Mouse (Mus musculus) heart, adult 18-20 months (tissue): Measurements from ENCODE around the gene Nanp. TPM values are rescaled to one million over a fixed set of nuclear protein-coding genes. Genes with fewer than 3 reads are reported as not detected.

Experiments
- DNase-seq, 2 experiments: peaks; one replicate each; pipeline ENCODE4 v3.0.0; 2021 to 2022; ENCODE audit warnings: mixed read lengths in 1 of 2
- total RNA-seq, 2 experiments: library from RNA; stranded (reverse); gene quantifications; 2 replicates each; pipeline ENCODE4 v1.2.3; 2021

Nanp gene
- total RNA-seq, 2 experiments from 2014 or later, result 0.69 to 1.8 TPM

DNA sequence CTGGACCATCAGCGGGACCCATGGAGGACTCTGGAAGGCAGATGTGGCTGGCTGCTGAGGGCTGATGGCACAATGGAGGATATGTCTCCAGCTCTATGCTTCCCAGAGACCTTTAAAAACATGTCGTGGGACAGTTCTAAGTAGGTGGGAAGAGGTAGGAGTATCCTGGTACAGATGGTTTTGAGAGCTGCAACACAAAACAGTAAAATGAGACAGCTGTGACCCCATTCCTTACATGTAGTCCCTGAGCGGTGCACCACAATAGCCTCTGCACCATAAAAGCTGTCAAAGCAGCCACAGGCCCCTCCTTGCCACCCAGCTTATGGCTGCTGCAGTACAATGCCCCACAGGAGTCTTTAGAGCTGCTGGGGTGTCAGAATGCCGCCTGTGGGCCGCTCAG lies 41.6 kb downstream of the Nanp start:
- no peak for DNase-seq

GRCm38 (mm10) chr2:150995324-150995723 lies 43.9 kb downstream of the Nanp start:
- DNase-seq, result no peak

DNA sequence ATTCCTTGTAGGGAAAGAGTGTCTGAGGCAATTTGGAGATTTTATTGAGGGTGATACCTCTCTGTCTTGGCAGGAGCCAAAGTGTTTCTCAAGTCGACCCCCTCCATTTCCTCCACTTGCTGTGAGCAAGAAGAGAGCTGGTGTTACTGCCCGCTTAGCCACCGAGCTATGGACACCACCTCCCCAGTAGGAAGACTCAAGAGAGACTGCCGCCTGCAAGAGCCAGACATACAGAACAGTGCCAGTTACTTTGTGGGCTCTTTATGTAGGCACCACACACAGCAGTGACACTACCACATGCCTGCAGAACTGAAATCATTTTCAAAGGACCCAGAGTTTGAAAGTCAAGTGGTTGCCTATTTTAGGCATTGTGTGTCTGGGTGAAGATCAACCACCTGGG lies 48.1 kb downstream of the Nanp start:
- DNase-seq, result no peak

DNA sequence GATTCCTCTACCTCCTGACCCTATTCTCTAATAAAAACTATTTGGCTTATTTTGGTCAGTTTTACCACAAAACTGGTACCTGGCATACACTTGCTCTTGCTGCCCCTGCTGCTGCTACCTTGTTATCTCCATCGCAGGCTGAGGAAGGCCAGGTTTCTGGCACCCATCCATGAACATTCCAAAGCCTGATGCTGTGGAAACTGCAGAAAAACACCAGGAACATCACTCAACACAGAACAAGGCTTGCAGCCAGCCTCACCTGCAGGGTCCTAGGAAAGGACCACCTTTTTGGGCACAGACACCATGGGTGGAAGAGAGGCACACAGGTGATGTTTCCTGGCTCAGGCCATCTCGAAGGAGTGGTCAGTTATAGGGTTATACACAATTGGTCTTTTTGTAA lies 48.7 kb downstream of the Nanp start:
- DNase-seq, result no peak

GRCm38 (mm10) chr2:150985359-150985758 lies 53.8 kb downstream of the Nanp start:
- no peak for DNase-seq

DNA sequence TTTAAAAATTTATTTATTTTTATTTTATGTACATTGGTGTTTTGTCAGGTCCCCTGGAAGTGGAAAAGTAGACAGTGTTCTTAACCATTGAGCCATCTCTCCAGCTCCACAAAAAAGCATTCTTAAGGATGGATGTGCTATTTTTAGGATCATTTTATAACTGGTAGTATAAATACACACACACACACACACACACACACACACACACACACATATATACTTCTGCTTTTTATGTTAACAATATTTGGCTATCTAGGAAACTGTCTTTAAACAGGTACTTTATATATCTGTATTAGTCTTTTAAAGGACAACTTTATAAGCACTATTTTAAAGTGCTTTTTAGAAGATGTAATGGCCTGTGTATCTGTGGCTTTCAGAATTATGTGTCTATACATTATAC lies 57.1 kb downstream of the Nanp start:
- no peak for DNase-seq

DNA sequence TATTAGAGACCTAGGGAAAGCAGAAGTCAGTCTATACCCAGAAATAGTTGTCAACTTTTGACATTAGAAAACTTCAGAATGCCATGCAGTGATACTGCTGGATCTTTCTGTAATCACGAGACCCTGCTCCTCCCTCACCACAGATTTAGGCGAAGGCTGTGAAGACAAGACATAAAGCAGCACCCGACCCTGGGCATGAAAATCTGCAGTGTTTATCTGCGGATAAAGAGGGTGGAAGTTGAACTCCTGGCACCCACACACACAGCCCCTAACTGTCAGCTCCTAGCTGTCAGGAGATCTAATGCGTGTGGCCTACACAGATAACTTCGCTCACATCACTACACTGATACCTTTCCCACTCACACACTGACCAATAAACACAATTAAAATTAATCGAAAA lies 57.7 kb downstream of the Nanp start:
- no peak for DNase-seq

DNA sequence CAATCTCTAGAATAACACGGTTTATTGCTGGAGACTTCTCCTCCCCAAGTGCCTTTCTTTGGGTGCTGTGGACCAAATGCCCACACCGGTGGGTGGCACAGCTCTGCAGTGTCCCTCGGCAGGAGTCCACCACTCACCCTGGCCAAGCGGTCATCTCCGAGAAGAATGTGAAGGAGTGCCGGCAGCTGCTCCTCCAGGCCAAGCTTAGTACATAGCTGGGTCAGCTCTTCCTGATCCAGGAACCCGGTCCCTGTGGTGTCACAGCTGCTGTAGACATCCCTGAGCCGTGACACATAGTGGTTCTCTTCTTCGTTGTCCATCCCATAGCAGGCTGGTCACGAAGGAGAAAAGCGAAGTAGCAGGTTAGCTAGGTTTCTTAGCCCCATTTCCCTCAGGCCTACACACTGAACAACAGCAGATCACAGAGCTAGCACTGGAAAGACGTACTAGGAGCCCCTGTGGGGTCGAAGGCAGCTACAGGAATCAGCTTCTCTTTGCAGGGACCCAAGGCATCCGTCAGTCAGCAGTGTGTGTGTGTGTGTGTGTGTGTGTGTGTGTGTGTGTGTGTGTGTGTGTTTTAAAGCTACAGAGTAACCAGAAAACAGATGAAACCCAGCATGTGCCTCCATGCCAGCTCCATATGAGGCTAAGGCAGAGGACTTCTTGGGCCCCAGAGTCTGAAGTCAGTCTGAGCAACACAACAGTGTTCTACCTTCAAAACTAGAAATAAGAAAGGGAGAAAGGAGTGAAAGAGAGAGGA lies 59.2 kb downstream of the Nanp start:
- DNase-seq, result no peak

Other genes starting within 250 kb of the Nanp start
- 10 to 100 TPM; 40.3 to 48.8 TPM for gene Abhd12, start 134.7 kb downstream of the Nanp start, total RNA-seq
- gene Gins1, start 134.0 kb downstream of the Nanp start, total RNA-seq, result 1 to 10 TPM; 2.7 to 3.3 TPM
- 1 to 10 TPM; 2.3 to 3.3 TPM for gene Ninl, start within 50 bp of the Nanp start, total RNA-seq
- not detected for gene Gm14151, start 53.0 kb upstream of the Nanp start, total RNA-seq
- gene Gm14147, start 58.8 kb upstream of the Nanp start, total RNA-seq, result not detected